Mouse (Mus musculus) adrenal gland, postnatal 4 days (tissue): ENCODE results near the gene Vmn2r85. TPM values are rescaled to one million over a fixed set of nuclear protein-coding genes. Genes with fewer than 3 reads are reported as not detected.

Experiments
- total RNA-seq, 2 experiments: library from RNA; stranded (reverse); gene quantifications; 2 replicates each; pipeline ENCODE4 v1.2.3; 2021

The Vmn2r85 gene
- total RNA-seq, 2 experiments from 2014 or later, result not detected

Other genes starting within 250 kb of the Vmn2r85 start
- gene Olfr826, start 245.5 kb downstream of the Vmn2r85 start, total RNA-seq, result not detected
- gene Olfr827, start 215.3 kb downstream of the Vmn2r85 start, total RNA-seq, result not detected
- gene Neurod4, start 149.5 kb downstream of the Vmn2r85 start, total RNA-seq, result under 1 TPM; 0.25 to 0.51 TPM
- gene Tespa1, start 106.8 kb downstream of the Vmn2r85 start, total RNA-seq, result under 1 TPM; 0.45 to 0.59 TPM
- not detected for gene Vmn2r84, start 35.4 kb downstream of the Vmn2r85 start, total RNA-seq
- not detected for gene Vmn2r86, start 26.3 kb upstream of the Vmn2r85 start, total RNA-seq
- not detected for gene Vmn2r87, start 67.7 kb upstream of the Vmn2r85 start, total RNA-seq